Mouse (Mus musculus) MEL (cell line): Measurements from ENCODE around the gene Cyb5d1.

Experiments
- CHD1 ChIP-seq: IDR thresholded peaks from 2 replicates; pipeline ENCODE4 v1.6.1; 2012; ENCODE audit warnings: low read depth, mild to moderate bottlenecking, inconsistent platforms, low read length, improper control_type of control experiment
- CHD2 ChIP-seq: IDR thresholded peaks from 2 replicates; pipeline ENCODE4 v1.6.1; 2011; ENCODE audit warnings: low read length, improper control_type of control experiment
- CTCF ChIP-seq, 3 experiments: IDR thresholded peaks in 2 of 3; conservative IDR thresholded peaks in 1 of 3; 2 replicates each; pipeline ENCODE4 v1.5.1; 2011 to 2012; ENCODE audit warnings: low read length in 3 of 3, low read depth in 2 of 3, mild to moderate bottlenecking in 2 of 3, improper control_type of control experiment in 1 of 3, inconsistent platforms in 1 of 3, mixed read lengths in 1 of 3, moderate library complexity in 1 of 3; ENCODE audit not compliant: control insufficient read depth in 1 of 3, insufficient read depth in 1 of 3, poor library complexity in 1 of 3, severe bottlenecking in 1 of 3
- EP300 ChIP-seq, 2 experiments: IDR thresholded peaks; 2 replicates each; pipeline ENCODE4 v1.6.1; 2011; ENCODE audit warnings: improper control_type of control experiment in 2 of 2, low read length in 2 of 2, low read depth in 1 of 2, mild to moderate bottlenecking in 1 of 2
- ETS1 ChIP-seq: IDR thresholded peaks from 2 replicates; pipeline ENCODE4 v1.6.1; 2012; ENCODE audit warnings: low read depth, mild to moderate bottlenecking, inconsistent platforms, low read length, improper control_type of control experiment, moderate library complexity
- HCFC1 ChIP-seq: IDR thresholded peaks from 2 replicates; pipeline ENCODE4 v1.6.1; 2012; ENCODE audit warnings: low read depth, mild to moderate bottlenecking, inconsistent platforms, low read length, improper control_type of control experiment, moderate library complexity
- JUND ChIP-seq: IDR thresholded peaks from 2 replicates; pipeline ENCODE4 v1.6.1; 2011; ENCODE audit warnings: low read depth, mild to moderate bottlenecking, improper control_type of control experiment, low read length
- POLR2A ChIP-seq, 2 experiments: IDR thresholded peaks; 2 replicates each; pipeline ENCODE4 v1.6.1; 2011 to 2012; ENCODE audit warnings: low read length in 2 of 2, mild to moderate bottlenecking in 2 of 2, control low read depth in 1 of 2, improper control_type of control experiment in 1 of 2, low read depth in 1 of 2, moderate library complexity in 1 of 2; ENCODE audit not compliant: control insufficient read depth in 1 of 2, insufficient read depth in 1 of 2, poor library complexity in 1 of 2
- POLR2AphosphoS2 ChIP-seq: IDR thresholded peaks from 2 replicates; pipeline ENCODE4 v1.6.1; 2011; ENCODE audit warnings: low read length, improper control_type of control experiment
- SMC3 ChIP-seq: IDR thresholded peaks from 2 replicates; pipeline ENCODE4 v1.6.1; 2011; ENCODE audit warnings: low read depth, low read length, improper control_type of control experiment
- TBP ChIP-seq: IDR thresholded peaks from 2 replicates; pipeline ENCODE4 v1.8.0; 2011; ENCODE audit warnings: low read depth, low read length, improper control_type of control experiment
- TCF12 ChIP-seq: IDR thresholded peaks from 2 replicates; pipeline ENCODE4 v1.6.1; 2014; ENCODE audit warnings: low read depth, mild to moderate bottlenecking, inconsistent platforms, low read length, improper control_type of control experiment, moderate library complexity
- ZKSCAN1 ChIP-seq: IDR thresholded peaks from 2 replicates; pipeline ENCODE4 v1.6.1; 2012; ENCODE audit warnings: low read depth, mild to moderate bottlenecking, inconsistent platforms, low read length, improper control_type of control experiment, moderate library complexity

DNA sequence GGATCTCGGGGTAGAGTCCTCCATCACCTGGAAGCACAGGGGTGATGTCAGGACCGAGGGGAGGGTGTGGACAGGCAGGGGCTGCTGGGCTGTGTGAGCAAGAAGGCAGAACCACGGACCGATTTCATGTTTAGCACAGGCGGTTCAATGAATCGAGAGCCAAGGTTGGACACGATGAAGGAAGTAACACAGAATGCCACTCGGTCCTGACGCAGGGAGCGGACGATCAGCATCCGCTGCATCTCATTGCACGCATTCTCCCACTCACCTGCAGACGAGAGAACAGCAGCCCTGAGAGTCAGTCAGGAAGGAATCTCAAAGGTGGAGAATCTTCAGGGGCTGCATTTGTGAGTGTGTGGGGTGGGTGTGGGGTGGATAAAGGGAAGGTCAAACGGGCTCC, 35.2 kb upstream of the Cyb5d1 start:
- TF ChIP-seq HCFC1: no peak
- TF ChIP-seq POLR2A (IDR thresholded peaks at IDR 0.05; ENCODE audit: control insufficient read depth in 1 of 2, insufficient read depth in 1 of 2, low read depth in 1 of 2, low read length in 2 of 2, poor library complexity in 1 of 2): no peak
- TF ChIP-seq CTCF (IDR thresholded peaks at IDR 0.05 in 2 of 3, conservative IDR thresholded peaks at IDR 0.05 in 1 of 3; ENCODE audit: control insufficient read depth in 1 of 3, insufficient read depth in 1 of 3, low read depth in 2 of 3, low read length in 3 of 3, poor library complexity in 1 of 3, severe bottlenecking in 1 of 3): no peak
- TF ChIP-seq POLR2AphosphoS2: no peak
- no peak for TF ChIP-seq TBP
- no peak for TF ChIP-seq CHD2
- TF ChIP-seq ETS1: no peak
- no peak for TF ChIP-seq ZKSCAN1
- TF ChIP-seq SMC3: no peak
- no peak for TF ChIP-seq CHD1
- TF ChIP-seq TCF12: no peak
- TF ChIP-seq EP300 (IDR thresholded peaks at IDR 0.05; ENCODE audit: low read depth in 1 of 2, low read length in 2 of 2): no peak
- TF ChIP-seq JUND: no peak
